Mouse (Mus musculus): Measurements from ENCODE around the gene Gm4869. TPM values are rescaled to one million over a fixed set of nuclear protein-coding genes. Genes with fewer than 3 reads are reported as not detected.
"Not testable (repeated sequence)": the region's sequence is repeated elsewhere in the genome, so short reads cannot be mapped to it uniquely, and the experiment has no call there.

The Gm4869 gene
- total RNA-seq, 2 experiments from 2014 or later: not detected

DNA sequence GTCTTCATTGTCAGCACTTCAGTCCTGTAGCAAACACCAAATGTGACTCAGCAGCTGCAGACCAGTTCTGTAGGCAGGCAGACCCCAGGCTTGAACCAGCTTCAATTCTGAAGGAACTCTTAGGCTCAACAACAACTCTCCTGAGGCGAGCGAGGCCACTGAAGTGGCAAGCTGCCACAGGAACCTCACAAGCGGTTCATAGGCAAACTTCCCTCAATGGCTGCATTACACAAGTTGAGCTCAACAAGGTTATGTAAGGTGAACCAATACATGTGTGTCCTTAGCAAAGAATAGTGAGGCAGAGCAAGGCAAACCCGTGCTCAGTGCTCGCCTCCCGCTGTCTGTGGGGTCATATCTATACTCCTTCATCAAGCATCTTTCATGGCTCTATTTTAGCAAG lies 52.7 kb downstream of the Gm4869 start:
- TF ChIP-seq CTCF (conservative IDR thresholded peaks at IDR 0.05): no peak
- Histone ChIP-seq H3K4me3 (no peak overlapping the region), H3K27ac (no peak overlapping the region)
- no peak for DNase-seq (ENCODE audit: low spot score in 2 of 2)

DNA sequence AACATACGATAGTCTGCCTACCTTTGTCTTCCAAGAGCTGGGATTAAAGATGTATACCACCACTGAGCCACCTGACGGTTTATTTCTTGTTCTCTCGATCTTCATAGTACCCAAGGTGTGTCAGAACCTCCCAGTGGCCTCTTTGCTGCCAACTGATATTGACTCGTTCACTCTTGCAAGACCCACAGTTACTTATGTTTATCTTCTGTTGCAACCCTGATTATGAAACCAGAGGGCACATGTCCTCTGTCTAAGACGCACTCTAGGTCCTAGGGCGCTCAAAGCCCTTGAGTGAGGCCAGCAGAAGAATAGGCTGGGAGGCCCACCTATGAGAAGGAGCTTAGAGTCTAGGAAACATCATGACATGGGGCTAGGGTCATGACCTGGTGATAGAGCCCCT lies 55.3 kb downstream of the Gm4869 start:
- no peak for DNase-seq (ENCODE audit: low spot score in 2 of 2)
- TF ChIP-seq CTCF (conservative IDR thresholded peaks at IDR 0.05): no peak
- Histone ChIP-seq H3K27ac (no peak overlapping the region), H3K4me3 (no peak overlapping the region)

DNA sequence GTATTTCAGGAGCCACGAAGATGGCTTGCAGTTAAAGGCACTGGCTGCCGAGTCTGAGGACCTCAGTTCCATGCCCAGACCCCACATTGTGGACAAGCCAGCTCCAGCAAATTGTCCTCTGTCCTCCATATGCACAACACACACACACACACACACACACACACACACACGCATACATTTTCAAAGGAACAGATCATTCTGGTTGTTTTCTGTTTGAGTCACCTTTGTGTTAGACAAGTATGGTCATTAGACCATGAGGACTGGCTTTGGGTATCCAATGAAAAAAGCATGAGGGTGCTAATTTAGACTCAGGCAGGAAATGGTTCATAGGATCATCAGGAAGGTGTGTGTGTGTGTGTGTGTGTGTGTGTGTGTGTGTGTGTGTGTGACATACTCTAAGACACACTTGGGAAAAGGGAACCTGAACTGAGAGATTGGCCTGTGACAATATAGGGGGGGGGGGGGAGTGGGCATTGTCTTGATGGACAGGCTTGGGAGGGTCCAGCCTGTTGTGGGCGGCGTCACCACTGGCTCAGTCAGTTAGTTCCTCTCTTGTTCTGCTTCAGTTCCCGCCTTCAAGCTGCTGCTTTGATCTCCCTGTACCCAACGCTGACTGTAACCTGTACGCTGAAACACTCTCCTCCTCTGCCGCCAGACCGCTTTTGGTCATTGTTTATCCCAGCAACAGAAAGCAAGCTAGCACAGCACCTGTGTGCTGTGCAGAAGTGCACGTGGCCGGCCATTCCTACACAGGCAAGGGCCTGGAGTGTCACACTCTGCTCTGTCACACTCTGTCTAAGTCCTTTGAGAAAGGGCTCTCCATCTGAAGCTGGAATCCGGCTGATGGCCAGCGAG lies 56.8 kb downstream of the Gm4869 start:
- no peak overlapping the region for H3K4me3 ChIP-seq
- no peak for DNase-seq (ENCODE audit: low spot score in 2 of 2)
- H3K27ac ChIP-seq: no peak overlapping the region
- TF ChIP-seq CTCF (conservative IDR thresholded peaks at IDR 0.05): no peak

DNA sequence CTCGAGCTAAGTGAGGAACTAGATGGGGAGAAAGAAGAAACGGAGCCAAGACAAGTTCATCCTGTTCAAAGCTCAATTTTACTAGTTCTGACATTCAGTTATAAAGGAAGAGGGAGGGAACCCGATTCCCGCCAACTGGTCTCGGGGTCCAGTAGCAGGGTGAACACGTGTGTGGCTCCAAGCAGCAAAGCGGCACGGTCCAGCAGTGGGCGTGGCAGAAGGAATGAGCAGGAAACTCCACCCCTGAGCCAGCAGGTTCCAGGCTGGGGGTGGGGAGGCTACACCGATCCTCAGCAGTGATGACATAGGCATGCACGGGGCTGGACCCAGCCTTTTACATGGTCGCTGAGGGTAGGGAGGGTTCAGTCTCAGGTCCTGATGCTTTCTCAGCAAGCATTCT lies 57.5 kb downstream of the Gm4869 start:
- DNase-seq (ENCODE audit: low spot score in 2 of 2); H3K27ac ChIP-seq; H3K4me3 ChIP-seq: not testable (repeated sequence)

DNA sequence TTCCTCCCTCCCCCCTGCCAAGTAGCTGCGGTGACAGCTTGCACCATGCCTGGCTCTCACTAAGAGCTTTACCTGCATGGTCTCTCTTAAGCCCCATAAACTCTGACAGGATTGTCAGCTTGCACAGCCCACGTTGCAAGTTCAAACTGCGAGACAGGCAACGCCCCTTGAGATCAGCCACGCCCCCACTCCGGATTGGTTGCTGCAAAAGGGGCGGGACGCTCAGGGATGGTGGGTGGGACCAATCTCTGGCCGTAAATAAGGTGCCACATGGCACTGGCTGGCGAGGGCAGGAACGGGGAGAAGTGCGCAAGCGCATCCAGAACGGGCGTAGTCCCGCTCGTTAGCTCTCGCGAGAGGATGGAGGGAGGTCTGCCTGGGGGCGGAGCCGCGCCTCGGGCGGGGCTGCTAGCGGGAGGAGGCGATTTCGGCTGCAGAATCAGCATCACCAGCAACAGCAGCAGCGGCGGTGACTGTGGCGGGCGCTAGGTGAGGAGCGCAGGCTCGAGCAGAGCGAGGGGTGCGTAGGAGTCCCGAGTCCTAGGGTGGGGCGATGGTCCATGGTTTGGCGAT lies 59.8 kb downstream of the Gm4869 start, which contains the start of gene Chst12:
Gene Chst12, plus strand, starts transcription at position 343 of the 573 bp plus-strand sequence.
- DNase-seq (ENCODE audit: low spot score in 2 of 2): peak; percentile 99
- Histone ChIP-seq H3K27ac (peak within 1 kb of the TSS; percentile 89), H3K4me3 (peak within 1 kb of the TSS; percentile 82)
- TF ChIP-seq CTCF (conservative IDR thresholded peaks at IDR 0.05): peak; percentile 21; the same call in 1 of the 2 replicates

DNA sequence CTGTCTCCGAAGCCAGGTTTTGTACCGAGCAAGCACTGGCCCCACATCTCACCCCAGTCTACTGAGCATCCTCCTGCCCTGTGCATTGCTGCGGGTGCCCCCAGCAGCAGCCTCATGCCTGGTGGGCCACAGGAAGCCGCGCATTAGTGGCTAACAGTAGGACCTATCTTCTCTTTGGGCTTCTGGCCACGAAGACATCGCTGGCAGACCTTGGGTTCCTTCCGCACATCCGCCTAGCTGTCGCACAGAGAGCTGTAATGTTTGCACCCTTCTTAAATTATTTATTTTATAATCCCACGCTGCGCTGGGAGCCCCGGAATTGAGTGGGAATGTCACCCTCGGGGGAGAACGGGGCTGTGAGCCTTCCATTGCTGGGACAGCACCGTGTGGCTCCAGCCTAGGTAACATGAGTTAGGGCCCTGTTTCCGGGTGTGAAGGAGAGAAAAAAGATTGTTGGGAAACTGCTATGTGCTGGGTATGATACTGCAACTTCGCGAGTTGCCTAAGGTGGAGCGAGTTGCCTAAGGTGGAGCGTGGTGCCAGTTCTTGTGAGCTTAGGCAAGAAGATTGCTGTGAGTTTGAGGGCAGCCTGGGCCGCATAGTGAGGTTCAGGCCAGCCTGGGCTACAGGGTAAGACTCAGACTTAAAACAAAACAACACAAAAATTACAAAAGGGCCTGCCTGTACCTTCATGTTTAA lies 60.8 kb downstream of the Gm4869 start:
- DNase-seq (ENCODE audit: low spot score in 2 of 2): peak in 1 of 2 experiments; percentile 32
- peak overlapping the region; percentile 89 for H3K27ac ChIP-seq

DNA sequence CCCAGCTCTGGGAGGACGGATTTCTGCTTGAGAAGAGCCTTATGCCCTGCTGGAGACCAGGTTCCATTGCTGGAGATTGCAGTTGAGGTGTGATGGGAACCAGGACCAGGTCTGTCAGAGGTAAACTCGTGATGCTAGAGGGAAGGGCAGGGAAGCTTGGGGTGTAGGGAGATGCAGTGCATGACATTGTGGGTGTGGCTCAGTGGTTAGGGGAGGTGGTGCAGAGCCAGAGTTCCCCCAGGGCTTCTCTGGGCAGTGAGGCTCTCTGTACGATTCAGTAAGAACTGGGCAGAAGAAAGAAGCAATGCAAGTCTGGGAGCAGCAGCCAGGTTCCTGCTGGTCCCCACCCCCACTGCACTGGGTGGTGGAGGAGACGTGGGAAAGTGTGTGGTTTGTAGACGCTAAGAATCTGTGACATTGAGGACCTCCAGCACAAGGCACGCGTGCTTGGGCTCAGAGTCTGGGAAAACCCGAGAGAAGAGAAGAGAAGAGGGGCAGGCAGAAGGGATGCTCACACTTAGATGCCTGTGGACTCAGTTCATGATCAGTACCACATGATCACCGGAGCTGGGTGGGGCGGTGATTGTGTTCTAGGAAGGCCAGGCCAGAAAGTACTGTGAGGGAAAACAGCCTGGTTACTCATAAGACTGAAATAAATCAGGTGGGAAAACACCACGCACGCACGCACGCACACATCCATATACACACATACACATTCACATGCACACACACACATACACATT lies 62.2 kb downstream of the Gm4869 start:
- Histone ChIP-seq H3K4me3 (no peak overlapping the region), H3K27ac (no peak overlapping the region)
- no peak for DNase-seq (ENCODE audit: low spot score in 2 of 2)
- no peak for TF ChIP-seq CTCF (conservative IDR thresholded peaks at IDR 0.05)

More for the DNA sequence above, 60.8 kb downstream of the Gm4869 start:
- TF ChIP-seq CTCF (conservative IDR thresholded peaks at IDR 0.05): peak; percentile 47
- peak overlapping the region; percentile 82 for H3K4me3 ChIP-seq

DNA sequence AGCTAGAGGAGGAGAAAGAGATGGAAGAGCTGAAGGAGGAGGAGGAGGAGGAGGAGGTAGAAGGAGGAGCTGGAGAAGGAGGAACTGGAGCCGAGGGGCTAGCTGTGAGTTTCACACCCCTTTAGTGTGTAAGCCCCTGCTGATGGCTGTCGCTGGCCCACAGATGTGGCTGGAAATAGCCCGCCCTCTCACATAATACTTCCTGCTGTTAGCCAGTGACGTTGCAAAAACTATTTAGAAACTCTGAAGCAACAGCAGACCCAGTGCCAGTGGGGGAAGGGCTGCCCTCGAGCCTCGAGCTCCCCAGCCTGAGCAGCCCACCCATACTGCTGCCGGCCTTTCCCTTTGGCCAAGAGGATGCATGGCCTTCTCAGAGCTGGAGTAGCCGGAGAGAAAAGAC lies 63.2 kb downstream of the Gm4869 start:
- Histone ChIP-seq H3K4me3 (no peak overlapping the region), H3K27ac (no peak overlapping the region)
- DNase-seq (ENCODE audit: low spot score in 2 of 2): no peak
- no peak for TF ChIP-seq CTCF (conservative IDR thresholded peaks at IDR 0.05)

DNA sequence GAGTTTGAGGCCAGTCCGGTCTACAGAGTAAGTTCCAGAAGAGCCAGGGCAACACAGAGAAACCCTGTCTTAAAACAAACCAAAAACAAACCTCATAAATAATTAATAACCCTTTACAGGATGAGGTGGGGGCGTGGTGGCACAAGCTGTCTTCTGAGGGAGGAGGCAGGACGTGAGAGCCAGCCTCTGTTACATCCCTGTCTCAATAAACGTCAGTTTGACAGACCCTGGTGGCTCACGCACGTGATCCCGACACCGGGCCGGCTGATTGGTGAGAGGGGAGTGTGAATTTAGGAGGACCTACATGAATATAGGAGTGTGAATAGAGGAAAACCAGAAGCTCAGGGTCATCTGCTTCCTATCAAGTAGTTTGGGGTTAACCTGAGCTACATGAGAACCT lies 63.8 kb downstream of the Gm4869 start:
- Histone ChIP-seq H3K4me3 (no peak overlapping the region), H3K27ac (no peak overlapping the region)
- DNase-seq (ENCODE audit: low spot score in 2 of 2): no peak
- no peak for TF ChIP-seq CTCF (conservative IDR thresholded peaks at IDR 0.05)

DNA sequence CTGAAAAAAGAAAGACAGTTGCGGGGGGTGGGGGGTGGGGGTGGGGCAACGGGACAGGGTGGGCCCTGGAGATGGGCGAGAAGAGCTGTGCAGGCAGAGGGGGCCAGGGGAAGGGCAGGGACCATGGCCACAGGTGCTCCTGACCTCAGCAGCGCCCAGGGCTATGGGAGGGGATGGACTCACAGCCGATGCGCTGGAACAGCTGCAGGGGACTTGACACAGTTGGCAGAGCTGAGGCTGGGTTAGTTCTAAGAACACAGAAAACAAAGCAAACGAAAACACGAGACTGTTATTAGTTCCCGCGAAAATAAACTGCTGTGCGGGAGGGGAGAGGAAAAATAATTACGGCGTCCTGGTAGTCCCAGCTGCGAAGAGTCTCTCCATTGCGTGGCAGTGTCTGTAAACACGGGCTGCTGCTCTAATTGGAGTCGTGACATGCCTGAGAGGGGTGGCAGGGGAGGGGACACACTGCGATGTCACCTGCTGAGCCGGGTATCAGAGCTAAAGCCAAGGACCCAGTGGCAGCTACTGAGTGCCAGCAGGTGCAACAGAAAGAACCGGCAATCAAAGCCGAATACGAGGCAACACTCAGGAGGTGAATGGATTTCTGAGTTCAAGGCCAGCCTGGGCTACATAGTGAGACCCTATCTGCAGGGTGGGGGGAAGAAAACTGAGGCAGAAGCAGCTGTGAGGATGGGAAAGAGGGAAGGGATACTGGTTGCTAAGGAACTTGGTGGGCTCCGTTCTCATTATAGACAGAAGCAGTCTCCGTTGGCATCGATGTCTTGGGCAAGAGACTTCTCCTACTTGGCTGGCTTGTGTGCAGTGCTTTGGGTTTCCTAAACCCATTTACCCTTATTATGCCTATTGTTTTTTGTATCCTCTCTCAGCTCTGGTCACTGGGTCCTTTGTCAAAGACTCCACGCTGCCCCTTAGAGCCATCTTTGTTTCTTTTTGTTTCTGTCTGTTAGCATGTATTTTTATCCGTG lies 64.9 kb downstream of the Gm4869 start:
- 0 out of 2 replicates have a peak overlapping the region, but pooled peaks have one; percentile 1 for H3K27ac ChIP-seq
- no peak for TF ChIP-seq CTCF (conservative IDR thresholded peaks at IDR 0.05)
- DNase-seq (ENCODE audit: low spot score in 2 of 2): no peak
- H3K4me3 ChIP-seq: peak overlapping the region; percentile 6; the same call in 1 of the 2 replicates

DNA sequence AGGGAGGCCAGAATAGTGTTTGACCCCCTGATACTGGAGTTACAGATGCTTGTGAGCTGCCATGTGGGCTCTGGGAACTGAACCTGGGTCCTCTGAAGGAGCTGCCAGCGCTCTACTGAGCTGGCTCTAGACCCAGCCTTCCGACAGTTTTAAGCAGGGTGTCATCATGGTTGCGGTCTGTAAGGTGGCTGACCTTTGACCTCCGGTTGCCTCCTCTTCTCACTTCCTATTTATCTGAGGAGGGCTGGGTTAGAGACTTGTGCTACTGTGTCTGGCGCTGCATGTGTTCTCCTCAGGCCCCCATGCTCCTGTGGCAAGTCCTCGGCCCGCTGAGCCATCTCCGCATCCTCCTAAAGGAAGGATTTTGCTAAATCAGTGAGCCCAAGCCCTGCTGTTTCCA lies 68.5 kb downstream of the Gm4869 start:
- H3K27ac ChIP-seq: no peak overlapping the region
- no peak overlapping the region for H3K4me3 ChIP-seq
- DNase-seq (ENCODE audit: low spot score in 2 of 2): no peak
- TF ChIP-seq CTCF (conservative IDR thresholded peaks at IDR 0.05): no peak

Measured in layer of hippocampus, adult 2 months (tissue).